Mouse (Mus musculus): ENCODE data around the gene Folr1. TPM values are rescaled to one million over a fixed set of nuclear protein-coding genes. Genes with fewer than 3 reads are reported as not detected.
A peak's percentile ranks its signal among the peaks of the same experiment; 100 is the strongest.

Gene Folr1
- polyA plus RNA-seq, 1 experiment = 0.86 TPM

DNA sequence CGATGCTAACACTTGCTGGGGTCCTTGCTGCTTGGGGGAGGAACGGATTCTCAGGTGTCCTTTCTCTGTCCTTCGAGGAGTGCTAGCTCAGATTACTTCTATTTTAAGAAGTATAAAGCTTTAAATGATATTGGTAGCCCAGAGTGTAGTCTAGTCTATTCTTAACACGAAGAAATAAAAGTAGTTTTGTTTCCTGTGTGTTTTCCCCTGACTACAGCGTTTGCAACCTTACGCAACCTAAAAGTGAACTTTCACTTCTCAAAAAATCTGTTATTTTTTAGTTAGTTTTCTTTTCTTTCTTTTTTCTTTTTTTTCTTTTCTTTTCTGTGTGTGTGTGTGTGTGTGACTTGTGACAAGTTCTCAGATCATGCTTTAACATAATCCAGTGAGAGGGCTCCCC lies 18.9 kb downstream of the Folr1 start:
- Histone ChIP-seq H3K4me1 (replicated peaks; ENCODE audit: control insufficient read depth, insufficient read depth, low read length) (no peaks in the 10 kb centered on the region), H3K36me3 (ENCODE audit: control insufficient read depth, insufficient read depth, low read length) (no peaks in the 10 kb centered on the region), H3K27ac (ENCODE audit: control insufficient read depth, insufficient read depth, low read length) (no peak overlapping the region), H3K27me3 (ENCODE audit: control insufficient read depth, insufficient read depth, low read length) (no peaks in the 10 kb centered on the region), H3K4me3 (ENCODE audit: control insufficient read depth, insufficient read depth, low read length) (no peak overlapping the region)
- DNase-seq = no peak
- TF ChIP-seq POLR2A (IDR thresholded peaks at IDR 0.05; ENCODE audit: control insufficient read depth, extremely low read depth, insufficient read depth, low read length, poor library complexity) = no peak
- TF ChIP-seq CTCF (IDR thresholded peaks at IDR 0.05; ENCODE audit: borderline replicate concordance, control insufficient read depth, extremely low read depth, insufficient read depth, low read length, poor library complexity) = no peak
- 49% methylated on average over 6 of the region's 6 CpGs for WGBS

- DNase-seq = no peak
- 93% methylated on average over 1 of the region's 1 CpGs for WGBS
- H3K4me1 ChIP-seq (replicated peaks; ENCODE audit: control insufficient read depth, insufficient read depth, low read length) = no peaks in the 10 kb centered on the region
- TF ChIP-seq POLR2A (IDR thresholded peaks at IDR 0.05; ENCODE audit: control insufficient read depth, extremely low read depth, insufficient read depth, low read length, poor library complexity) = no peak
- TF ChIP-seq CTCF (IDR thresholded peaks at IDR 0.05; ENCODE audit: borderline replicate concordance, control insufficient read depth, extremely low read depth, insufficient read depth, low read length, poor library complexity) = no peak
- no peaks in the 10 kb centered on the region for H3K27me3 ChIP-seq (ENCODE audit: control insufficient read depth, insufficient read depth, low read length)
- H3K36me3 ChIP-seq (ENCODE audit: control insufficient read depth, insufficient read depth, low read length) = no peaks in the 10 kb centered on the region
- H3K4me3 ChIP-seq (ENCODE audit: control insufficient read depth, insufficient read depth, low read length) = no peak overlapping the region
- no peak overlapping the region for H3K27ac ChIP-seq (ENCODE audit: control insufficient read depth, insufficient read depth, low read length)
These were observed 22.7 kb downstream of the Folr1 start for GRCm38 (mm10) chr7:101847934-101848333.

GRCm38 (mm10) chr7:101844186-101844585 lies 26.4 kb downstream of the Folr1 start:
- TF ChIP-seq POLR2A (IDR thresholded peaks at IDR 0.05; ENCODE audit: control insufficient read depth, extremely low read depth, insufficient read depth, low read length, poor library complexity) = no peak
- no peak for TF ChIP-seq CTCF (IDR thresholded peaks at IDR 0.05; ENCODE audit: borderline replicate concordance, control insufficient read depth, extremely low read depth, insufficient read depth, low read length, poor library complexity)
- Histone ChIP-seq H3K4me1 (replicated peaks; ENCODE audit: control insufficient read depth, insufficient read depth, low read length) (no peaks in the 10 kb centered on the region), H3K4me3 (ENCODE audit: control insufficient read depth, insufficient read depth, low read length) (no peak overlapping the region), H3K27ac (ENCODE audit: control insufficient read depth, insufficient read depth, low read length) (no peak overlapping the region), H3K27me3 (ENCODE audit: control insufficient read depth, insufficient read depth, low read length) (no peaks in the 10 kb centered on the region; the same call in 1 of the 2 replicates), H3K36me3 (ENCODE audit: control insufficient read depth, insufficient read depth, low read length) (no peaks in the 10 kb centered on the region)
- WGBS = 72% methylated on average over 6 of the region's 6 CpGs
- no peak for DNase-seq

DNA sequence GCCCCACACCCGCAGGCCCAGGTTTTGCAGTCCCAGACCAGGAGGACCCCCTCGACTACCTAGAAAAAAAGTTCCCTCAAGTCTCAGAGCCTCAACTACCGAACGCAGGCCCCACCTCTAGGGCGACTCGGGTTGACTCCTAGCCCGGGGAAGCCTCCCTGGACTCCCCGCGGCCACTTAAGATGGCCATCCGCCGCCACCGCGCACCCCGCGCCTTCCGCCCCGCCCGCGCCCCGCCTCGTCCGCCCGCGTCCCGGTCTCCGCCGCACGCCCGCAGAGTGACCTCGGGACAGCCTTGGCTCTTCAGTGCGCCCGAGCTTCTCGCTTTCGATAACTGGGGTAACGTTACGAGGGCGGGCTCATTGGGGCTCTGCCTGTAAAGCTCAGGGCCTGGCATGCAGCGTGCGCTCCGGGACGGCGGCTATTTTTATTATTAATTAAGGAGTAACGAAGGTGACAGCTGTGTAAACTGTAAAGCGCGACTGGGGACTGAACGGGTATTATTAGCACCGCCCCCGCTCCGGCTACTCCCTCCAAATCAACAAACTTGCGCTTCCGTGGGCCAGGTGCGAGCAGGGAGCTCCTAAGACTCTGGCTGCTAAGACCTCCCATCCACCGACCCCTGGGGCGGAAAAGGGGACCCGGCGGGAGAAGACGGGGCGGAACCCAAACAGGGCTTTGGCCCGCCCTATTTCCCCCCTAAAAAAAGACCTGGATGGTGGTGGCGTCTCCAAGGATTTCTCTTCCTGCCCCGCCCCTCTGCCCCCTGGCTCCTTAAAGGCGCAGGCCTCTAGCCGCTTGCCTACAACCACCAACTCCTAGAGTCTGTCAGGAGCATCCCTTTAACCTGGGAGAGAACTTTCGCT lies 32.7 kb downstream of the Folr1 start, which contains the start of gene Inppl1:
Gene Inppl1 (minus strand): TSS at position 624 of the 866 bp plus-strand sequence.
- Histone ChIP-seq H3K4me3 (ENCODE audit: control insufficient read depth, insufficient read depth, low read length) (peak within 1 kb of the TSS; percentile 60), H3K27ac (ENCODE audit: control insufficient read depth, insufficient read depth, low read length) (no peak within 1 kb of the TSS), H3K4me1 (replicated peaks; ENCODE audit: control insufficient read depth, insufficient read depth, low read length) (peaks cover 12% of the 10 kb centered on the region), H3K27me3 (ENCODE audit: control insufficient read depth, insufficient read depth, low read length) (peaks cover 15% of the 10 kb centered on the region), H3K36me3 (ENCODE audit: control insufficient read depth, insufficient read depth, low read length) (no peaks in the 10 kb centered on the region)
- peak; percentile 20 for DNase-seq
- 8% methylated on average over 64 of the region's 64 CpGs for WGBS
- TF ChIP-seq CTCF (IDR thresholded peaks at IDR 0.05; ENCODE audit: borderline replicate concordance, control insufficient read depth, extremely low read depth, insufficient read depth, low read length, poor library complexity) (no peak), POLR2A (IDR thresholded peaks at IDR 0.05; ENCODE audit: control insufficient read depth, extremely low read depth, insufficient read depth, low read length, poor library complexity) (no peak)

DNA sequence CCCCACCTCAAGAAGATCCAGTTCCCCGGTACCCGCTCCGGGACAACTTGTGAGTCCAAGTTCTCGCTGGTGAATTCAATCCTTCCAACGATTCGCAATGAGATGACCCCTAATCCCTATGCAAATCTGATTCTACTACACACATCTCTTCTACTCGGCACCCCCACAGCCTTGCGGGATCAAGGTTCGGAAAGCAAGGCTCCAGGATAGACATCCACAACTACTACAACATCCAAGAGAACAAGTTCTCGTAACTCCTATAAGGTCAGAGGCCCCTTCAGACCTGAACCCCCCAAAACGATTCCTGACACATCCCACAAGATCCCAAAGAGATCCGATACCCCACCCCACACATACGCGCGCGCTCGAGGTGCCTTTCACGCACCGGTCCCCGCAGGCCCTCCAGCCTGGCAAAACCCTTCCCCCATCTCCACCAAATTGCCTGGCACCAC lies 33.4 kb downstream of the Folr1 start:
- H3K27ac ChIP-seq (ENCODE audit: control insufficient read depth, insufficient read depth, low read length) = no peak overlapping the region
- H3K4me1 ChIP-seq (replicated peaks; ENCODE audit: control insufficient read depth, insufficient read depth, low read length) = peaks cover 12% of the 10 kb centered on the region
- WGBS = 4% methylated on average over 20 of the region's 20 CpGs
- no peaks in the 10 kb centered on the region for H3K36me3 ChIP-seq (ENCODE audit: control insufficient read depth, insufficient read depth, low read length)
- DNase-seq = peak; percentile 14
- peaks cover 15% of the 10 kb centered on the region for H3K27me3 ChIP-seq (ENCODE audit: control insufficient read depth, insufficient read depth, low read length)
- TF ChIP-seq POLR2A (IDR thresholded peaks at IDR 0.05; ENCODE audit: control insufficient read depth, extremely low read depth, insufficient read depth, low read length, poor library complexity) (no peak), CTCF (IDR thresholded peaks at IDR 0.05; ENCODE audit: borderline replicate concordance, control insufficient read depth, extremely low read depth, insufficient read depth, low read length, poor library complexity) (no peak)
- H3K4me3 ChIP-seq (ENCODE audit: control insufficient read depth, insufficient read depth, low read length) = peak overlapping the region; percentile 60

- Histone ChIP-seq H3K27ac (ENCODE audit: control insufficient read depth, insufficient read depth, low read length) (no peak overlapping the region), H3K27me3 (ENCODE audit: control insufficient read depth, insufficient read depth, low read length) (peaks cover 15% of the 10 kb centered on the region), H3K36me3 (ENCODE audit: control insufficient read depth, insufficient read depth, low read length) (no peaks in the 10 kb centered on the region), H3K4me3 (ENCODE audit: control insufficient read depth, insufficient read depth, low read length) (peak overlapping the region; percentile 60), H3K4me1 (replicated peaks; ENCODE audit: control insufficient read depth, insufficient read depth, low read length) (peaks cover 12% of the 10 kb centered on the region)
- TF ChIP-seq POLR2A (IDR thresholded peaks at IDR 0.05; ENCODE audit: control insufficient read depth, extremely low read depth, insufficient read depth, low read length, poor library complexity) = no peak
- 0 out of 2 replicates have a peak, but pooled peaks have one; percentile 14 for TF ChIP-seq CTCF (IDR thresholded peaks at IDR 0.05; ENCODE audit: borderline replicate concordance, control insufficient read depth, extremely low read depth, insufficient read depth, low read length, poor library complexity)
- under 1% methylated on average over 63 of the region's 63 CpGs for WGBS
- DNase-seq = peak; percentile 52
These were observed 34.1 kb downstream of the Folr1 start for GRCm38 (mm10) chr7:101836271-101837153.
